Comparison of ENCODE assay signal across 11 mouse cellular contexts in genomic region chr5:64575896-64576295, GRCm38 (mm10).
DNase-seq lines count a peak whose midpoint lies in the region; ATAC-seq and TF ChIP-seq lines count a peak whose summit lies in the region.
"Had no signal": no experiment of that assay in that cellular context is flagged by ENCODE, and none has a peak within 500 bp of the region (broad histone marks: within the 10 kb centered on the region; RNA-seq: fewer than 3 reads in every experiment).

No protein-coding gene starts in this region.

- DNase-seq in heart, adult 2 months, result no peak
- DNase-seq in lung, adult 2 months, result no peak
- DNase-seq in heart, postnatal 14 days, result peak; percentile 33 to 51
- DNase-seq in layer of hippocampus, postnatal 25 days (ENCODE audit: extremely low spot score in 1 of 2, low spot score in 1 of 2), result no peak
- no peak for DNase-seq in cerebellum, postnatal 36 days
- DNase-seq: embryo, embryonic 11 days; right cerebral cortex, postnatal 14 days had no signal

- TF ChIP-seq CTCF in heart, adult 2 months (IDR thresholded peaks at IDR 0.05), result no peak
- no peak for TF ChIP-seq CTCF in lung, adult 2 months (IDR thresholded peaks at IDR 0.05; ENCODE audit: insufficient read depth, low read length)

- no peak for TF ChIP-seq POLR2A in heart, adult 2 months (IDR thresholded peaks at IDR 0.05; ENCODE audit: insufficient read depth, low read depth, low read length)
- no peak for TF ChIP-seq POLR2A in lung, adult 2 months (IDR thresholded peaks at IDR 0.05; ENCODE audit: borderline replicate concordance, extremely low read depth, low read depth, low read length)

- H3K4me2 ChIP-seq in heart, embryonic 12.5 days, result no peak overlapping the region
- H3K4me2 ChIP-seq in lung, embryonic 15.5 days, result no peak overlapping the region
- no peak overlapping the region for H3K4me2 ChIP-seq in midbrain, embryonic 15.5 days
- H3K4me2 ChIP-seq: forebrain, embryonic 13.5 days had no signal

- H3K36me3 ChIP-seq in heart, embryonic 12.5 days, result no peaks in the 10 kb centered on the region
- no peaks in the 10 kb centered on the region for H3K36me3 ChIP-seq in heart, adult 2 months (ENCODE audit: control insufficient read depth, insufficient read depth, low read length)
- no peaks in the 10 kb centered on the region for H3K36me3 ChIP-seq in lung, embryonic 15.5 days
- H3K36me3 ChIP-seq in midbrain, embryonic 15.5 days (replicated peaks), result no peaks in the 10 kb centered on the region

- no peak overlapping the region for H3K4me3 ChIP-seq in heart, embryonic 12.5 days
- no peak overlapping the region for H3K4me3 ChIP-seq in heart, adult 2 months
- H3K4me3 ChIP-seq in lung, embryonic 15.5 days, result no peak overlapping the region
- H3K4me3 ChIP-seq in lung, adult 2 months (replicated peaks; ENCODE audit: extremely low read depth, low read depth, low read length), result no peak overlapping the region
- H3K4me3 ChIP-seq in midbrain, embryonic 15.5 days, result no peak overlapping the region
- H3K4me3 ChIP-seq: forebrain, embryonic 13.5 days had no signal

- no peaks in the 10 kb centered on the region for H3K79me2 ChIP-seq in heart, adult 2 months (replicated peaks; ENCODE audit: control insufficient read depth, insufficient read depth, low read length)

- peaks cover 45% of the 10 kb centered on the region for H3K4me1 ChIP-seq in heart, embryonic 12.5 days (replicated peaks)
- H3K4me1 ChIP-seq in heart, adult 2 months (ENCODE audit: control insufficient read depth, insufficient read depth, low read length), result peaks cover 13% of the 10 kb centered on the region
- H3K4me1 ChIP-seq in lung, embryonic 15.5 days, result peaks cover 38% of the 10 kb centered on the region
- H3K4me1 ChIP-seq in lung, adult 2 months (ENCODE audit: control insufficient read depth, insufficient read depth, low read length), result peaks cover 5% of the 10 kb centered on the region
- H3K4me1 ChIP-seq in midbrain, embryonic 15.5 days, result peaks cover 9% of the 10 kb centered on the region

- H3K27me3 ChIP-seq in heart, embryonic 12.5 days (replicated peaks), result no peaks in the 10 kb centered on the region
- no peaks in the 10 kb centered on the region for H3K27me3 ChIP-seq in heart, adult 2 months (ENCODE audit: control insufficient read depth, insufficient read depth, low read length)
- no peaks in the 10 kb centered on the region for H3K27me3 ChIP-seq in lung, embryonic 15.5 days
- H3K27me3 ChIP-seq in midbrain, embryonic 15.5 days (replicated peaks), result no peaks in the 10 kb centered on the region
- H3K27me3 ChIP-seq: forebrain, embryonic 13.5 days had no signal

- peaks cover 3% of the 10 kb centered on the region; the same call in 1 of the 2 replicates for H3K9me3 ChIP-seq in heart, embryonic 12.5 days (replicated peaks)
- no peaks in the 10 kb centered on the region for H3K9me3 ChIP-seq in lung, embryonic 15.5 days
- H3K9me3 ChIP-seq in midbrain, embryonic 15.5 days, result no peaks in the 10 kb centered on the region
- H3K9me3 ChIP-seq: forebrain, embryonic 13.5 days had no signal

- TF ChIP-seq EP300 in heart, adult 2 months (IDR thresholded peaks at IDR 0.05; ENCODE audit: insufficient read depth, low read depth, low read length), result no peak

- no peak for ATAC-seq in heart, embryonic 12.5 days (ENCODE audit: insufficient number of reproducible peaks, low FRiP score)
- ATAC-seq in lung, embryonic 15.5 days (ENCODE audit: borderline replicate concordance, extremely low read depth, low FRiP score, low TSS enrichment), result peak; percentile 82; the same call in 1 of the 2 replicates
- ATAC-seq in midbrain, embryonic 15.5 days (replicated peaks), result no peak
- ATAC-seq: forebrain, embryonic 13.5 days had no signal

- intact Hi-C loops in heart, adult 2 months (cut with DNase I), result no loop called here
- intact Hi-C loops in heart, postnatal 14 days (cut with DNase I), result loop anchor here (5.0 kb wide), 2 partner anchors 69 to 289 kb away; no protein-coding TSS in a partner anchor

- WGBS in heart, embryonic 12.5 days, result 71% methylated on average over 6 of the region's 6 CpGs
- WGBS in heart, adult 2 months, result 57% methylated on average over 6 of the region's 6 CpGs
- WGBS in lung, embryonic 15.5 days, result 49% methylated on average over 6 of the region's 6 CpGs
- whole genome bisulfite sequencing in lung, adult 2 months, result 75% methylated on average over 6 of the region's 6 CpGs
- 86% methylated on average over 6 of the region's 6 CpGs for WGBS in midbrain, embryonic 15.5 days

- no peak overlapping the region for H3K9ac ChIP-seq in heart, embryonic 12.5 days
- no peak overlapping the region for H3K9ac ChIP-seq in heart, adult 2 months (ENCODE audit: low read depth, low read length)
- H3K9ac ChIP-seq in lung, embryonic 15.5 days, result no peak overlapping the region
- no peak overlapping the region for H3K9ac ChIP-seq in midbrain, embryonic 15.5 days
- H3K9ac ChIP-seq: forebrain, embryonic 13.5 days had no signal

- 0 out of 2 replicates have a peak overlapping the region, but pooled peaks have one; percentile 76 for H3K27ac ChIP-seq in heart, embryonic 12.5 days (ENCODE audit: poor library complexity, severe bottlenecking)
- H3K27ac ChIP-seq in heart, adult 2 months, result no peak overlapping the region; the same call in 1 of the 2 replicates
- H3K27ac ChIP-seq in lung, embryonic 15.5 days, result peak overlapping the region; percentile 69
- no peak overlapping the region for H3K27ac ChIP-seq in midbrain, embryonic 15.5 days
- H3K27ac ChIP-seq: forebrain, embryonic 13.5 days had no signal

Comparison
In these comparisons a context has a peak if more than half of its experiments do, and no peak if none do; other contexts are left out.
1. H3K27ac ChIP-seq: peak in heart, embryonic 12.5 days (single experiment) and lung, embryonic 15.5 days (single experiment); none in heart, adult 2 months (single experiment) and midbrain, embryonic 15.5 days (single experiment).
2. DNase-seq: peak in heart, postnatal 14 days (2 of 2); none in heart, adult 2 months (0 of 2), lung, adult 2 months (single experiment), layer of hippocampus, postnatal 25 days (0 of 2) and cerebellum, postnatal 36 days (0 of 2).